Mouse (Mus musculus) ES-E14 (cell line): ENCODE measurements around the gene C2cd2l. TPM values are rescaled to one million over a fixed set of nuclear protein-coding genes. Genes with fewer than 3 reads are reported as not detected.
A peak's percentile ranks its signal among the peaks of the same experiment; 100 is the strongest.

Experiments
- DNase-seq: peaks from one replicate; pipeline ENCODE4 v3.0.0-alpha.2; 2013; ENCODE audit warnings: low read depth, low spot score
- H3K27ac ChIP-seq: 2 replicates; pipeline ENCODE4 v1.5.1; 2012; ENCODE audit warnings: low read depth, mild to moderate bottlenecking, low read length, moderate library complexity, mixed read lengths; ENCODE audit not compliant: poor library complexity, insufficient read depth, severe bottlenecking
- H3K36me3 ChIP-seq: 2 replicates; pipeline ENCODE4 v1.6.1; 2012; ENCODE audit warnings: mild to moderate bottlenecking, low read length, moderate library complexity, mixed read lengths; ENCODE audit not compliant: control insufficient read depth, poor library complexity, insufficient read depth, severe bottlenecking
- H3K4me1 ChIP-seq, 2 experiments: fragments of 150-350 bp in 1 of 2; sonication (generic) in 1 of 2; 2 replicates each; pipeline ENCODE4 v1.6.1; 2012; ENCODE audit warnings: low read length in 2 of 2, mild to moderate bottlenecking in 1 of 2, mixed read lengths in 1 of 2; ENCODE audit not compliant: control insufficient read depth in 2 of 2, insufficient read depth in 2 of 2, poor library complexity in 1 of 2
- H3K4me3 ChIP-seq, 2 experiments: fragments of 150-350 bp in 1 of 2; sonication (generic) in 1 of 2; 2 replicates each; pipeline ENCODE4 v1.5.1; 2012; ENCODE audit warnings: low read length in 2 of 2, low read depth in 1 of 2, mild to moderate bottlenecking in 1 of 2, mixed read lengths in 1 of 2; ENCODE audit not compliant: insufficient read depth in 1 of 2, poor library complexity in 1 of 2, severe bottlenecking in 1 of 2
- H3K9ac ChIP-seq: 2 replicates; pipeline ENCODE4 v1.6.1; 2012; ENCODE audit warnings: low read depth, mild to moderate bottlenecking, low read length, mixed read lengths; ENCODE audit not compliant: poor library complexity, insufficient read depth, severe bottlenecking
- H3K9me3 ChIP-seq: fragments of 150-350 bp; sonication (generic); 2 replicates; pipeline ENCODE4 v1.6.1; 2012; ENCODE audit warnings: low read depth, mild to moderate bottlenecking, low read length; ENCODE audit not compliant: control insufficient read depth, insufficient read depth
- CHD2 ChIP-seq: IDR thresholded peaks from 2 replicates; pipeline ENCODE4 v1.6.1; 2014; ENCODE audit warnings: mild to moderate bottlenecking, low read depth, low read length, inconsistent platforms
- HCFC1 ChIP-seq: IDR thresholded peaks from 2 replicates; pipeline ENCODE4 v1.6.1; 2012; ENCODE audit warnings: low read length, inconsistent platforms, borderline replicate concordance; ENCODE audit not compliant: insufficient read depth
- MAFK ChIP-seq: IDR thresholded peaks from 2 replicates; pipeline ENCODE4 v1.6.1; 2014; ENCODE audit warnings: mild to moderate bottlenecking, low read depth, low read length, inconsistent platforms; ENCODE audit not compliant: insufficient read depth
- ZC3H11A ChIP-seq: IDR thresholded peaks from 2 replicates; pipeline ENCODE4 v1.6.1; 2012; ENCODE audit warnings: low read depth, mild to moderate bottlenecking, inconsistent platforms, low read length, borderline replicate concordance
- ZNF384 ChIP-seq: IDR thresholded peaks from 2 replicates; pipeline ENCODE4 v1.6.1; 2012; ENCODE audit warnings: low read depth, low read length, inconsistent platforms
- in situ Hi-C, 2 experiments: fragments of 600-800 bp; cut with MboI; formaldehyde crosslinking; loops; one replicate each; pipeline ENCODE4 v1.15.1; 2025; ENCODE audit warnings: low sequenced_read_pairs in 2 of 2, inconsistent platforms in 1 of 2; ENCODE audit not compliant: unreplicated experiment in 2 of 2
- total RNA-seq: library from RNA; depleted of rRNA; stranded (reverse); fragments of 300-350 nt; gene quantifications from 2 replicates; pipeline ENCODE4 v1.2.3, GENCODE M21; 2012

C2cd2l gene
- total RNA-seq, 1 experiment, result 13.9 TPM

GRCm38 (mm10) chr9:44327926-44328325 is 7.8 kb upstream of the C2cd2l start:
- Histone ChIP-seq H3K9me3 (no peaks in the 10 kb centered on the region), H3K27ac (no peak overlapping the region), H3K4me3 (peak overlapping the region; percentile 77 to 92), H3K4me1 (peaks cover 0 to 6% of the 10 kb centered on the region in 2 experiments; a peak in 1 of 4 replicates), H3K9ac (peak overlapping the region; percentile 92; the same call in 1 of the 2 replicates), H3K36me3 (peaks cover 10% of the 10 kb centered on the region; the same call in 1 of the 2 replicates)
- no peak for DNase-seq
- TF ChIP-seq HCFC1 (no peak), ZNF384 (no peak), MAFK (no peak), ZC3H11A (no peak), CHD2 (no peak)
- in situ Hi-C loops, result no loop called here

DNA sequence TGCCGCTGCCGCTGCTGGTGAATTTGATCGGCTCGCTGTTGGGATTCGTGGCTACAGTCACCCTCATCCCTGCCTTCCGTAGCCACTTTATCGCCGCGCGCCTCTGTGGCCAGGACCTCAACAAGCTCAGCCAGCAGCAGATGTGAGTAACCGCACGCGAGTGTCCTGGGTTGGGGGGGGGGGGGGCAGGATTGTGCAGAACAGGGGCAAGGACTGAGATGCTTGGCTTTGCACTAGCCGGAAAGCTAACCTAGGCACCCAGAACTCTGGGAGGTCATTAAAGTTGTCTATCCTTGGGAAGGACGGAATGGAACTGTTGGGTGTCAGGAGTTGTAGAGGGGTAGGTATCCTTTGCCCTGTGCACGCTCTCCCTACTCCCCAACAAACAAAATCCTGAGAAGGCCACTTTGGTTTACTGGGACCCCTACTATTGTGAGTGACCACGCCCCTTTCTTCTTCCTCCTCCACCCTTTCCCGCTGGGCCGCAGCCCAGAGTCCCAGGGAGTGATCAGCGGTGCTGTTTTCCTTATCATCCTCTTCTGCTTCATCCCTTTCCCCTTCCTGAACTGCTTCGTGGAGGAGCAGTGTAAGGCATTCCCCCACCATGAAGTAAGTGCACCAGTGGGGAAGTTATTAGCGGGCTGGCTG is 7.1 kb upstream of the C2cd2l start:
- peak overlapping the region; percentile 92 for H3K9ac ChIP-seq
- H3K36me3 ChIP-seq, result peaks cover 6% of the 10 kb centered on the region; the same call in 1 of the 2 replicates
- H3K4me1 ChIP-seq, result peaks cover 2 to 3% of the 10 kb centered on the region in 2 experiments; a peak in 2 of 4 replicates
- TF ChIP-seq ZC3H11A, result no peak
- TF ChIP-seq ZNF384, result no peak
- TF ChIP-seq CHD2, result no peak
- TF ChIP-seq HCFC1, result 0 out of 2 replicates have a peak, but pooled peaks have one; percentile 35
- TF ChIP-seq MAFK, result no peak
- in situ Hi-C loops, result no loop called here
- peak overlapping the region; percentile 59 for H3K27ac ChIP-seq
- DNase-seq, result no peak
- H3K9me3 ChIP-seq, result no peaks in the 10 kb centered on the region
- peak overlapping the region; percentile 77 to 92 for H3K4me3 ChIP-seq

DNA sequence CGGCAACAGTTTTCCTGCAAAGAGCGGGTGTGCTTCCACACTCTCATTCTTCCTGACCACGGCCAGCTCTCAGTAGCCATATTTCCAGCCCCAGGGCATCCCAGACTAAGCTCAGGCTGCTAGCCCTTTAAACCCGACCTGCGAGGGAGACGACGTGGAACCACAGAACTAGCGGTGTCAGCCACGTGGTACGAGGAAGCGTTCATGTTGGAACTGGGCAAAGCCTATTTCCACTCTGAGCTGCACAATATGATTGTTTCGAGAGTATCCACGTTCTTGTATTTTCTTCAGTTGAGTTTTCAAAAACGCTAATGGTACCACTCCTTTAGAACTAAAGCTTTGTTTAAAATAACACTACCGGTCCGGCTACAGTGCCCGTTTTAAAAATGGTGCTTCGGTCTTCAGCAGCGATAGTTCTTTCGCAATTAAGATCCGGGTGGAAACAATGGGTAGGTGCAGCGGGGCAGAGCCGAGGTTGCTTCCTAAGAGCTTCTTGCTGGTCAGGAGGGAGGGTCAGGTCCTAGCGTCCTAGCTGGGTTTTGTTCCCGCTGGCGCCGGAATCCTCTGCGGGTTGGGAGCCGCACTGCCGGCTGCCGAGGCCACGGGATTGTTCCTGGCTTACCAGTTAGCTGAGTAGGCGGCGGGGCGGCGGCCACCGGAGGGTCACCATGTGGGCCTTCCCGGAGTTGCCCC is 6.4 kb upstream of the C2cd2l start:
- in situ Hi-C loops, result no loop called here
- Histone ChIP-seq H3K9me3 (no peaks in the 10 kb centered on the region), H3K9ac (peak overlapping the region; percentile 92), H3K27ac (peak overlapping the region; percentile 59), H3K4me3 (peak overlapping the region; percentile 77 to 92), H3K36me3 (peaks cover 4% of the 10 kb centered on the region; the same call in 1 of the 2 replicates), H3K4me1 (peaks cover 2 to 3% of the 10 kb centered on the region in 2 experiments; a peak in 2 of 4 replicates)
- peak; percentile 73 for DNase-seq
- peak; percentile 53; the same call in 1 of the 2 replicates for TF ChIP-seq CHD2
- peak; percentile 97 for TF ChIP-seq HCFC1
- TF ChIP-seq ZNF384, result no peak
- no peak for TF ChIP-seq MAFK

- Histone ChIP-seq H3K9me3 (no peaks in the 10 kb centered on the region), H3K4me1 (peaks cover 2 to 3% of the 10 kb centered on the region in 2 experiments; a peak in 2 of 4 replicates), H3K27ac (peak within 1 kb of the TSS; percentile 59), H3K36me3 (peaks cover 4% of the 10 kb centered on the region; the same call in 1 of the 2 replicates), H3K4me3 (peak within 1 kb of the TSS; percentile 77 to 92), H3K9ac (peak within 1 kb of the TSS; percentile 92)
- no peak for DNase-seq
- no peak for TF ChIP-seq ZC3H11A
- TF ChIP-seq HCFC1, result no peak
- TF ChIP-seq ZNF384, result 0 out of 2 replicates have a peak, but pooled peaks have one; percentile 3
- TF ChIP-seq MAFK, result no peak
- TF ChIP-seq CHD2, result no peak
- in situ Hi-C loops, result no loop called here
These were observed 5.8 kb upstream of the C2cd2l start, which contains the start of gene Dpagt1 for GRCm38 (mm10) chr9:44325768-44326370. TSS of gene Dpagt1 (plus strand) at chr9:44326019.
